Mouse (Mus musculus) effector memory CD4-positive, alpha-beta T cell, adult 5 months (primary cell): ENCODE measurements around the gene Fam162a. TPM values are rescaled to one million over a fixed set of nuclear protein-coding genes. Genes with fewer than 3 reads are reported as not detected.

ENCODE experiments used
- polyA plus RNA-seq: library from polyadenylated mRNA; unstranded; fragments of 100-300 nt; shearing (Covaris generic); gene quantifications from one replicate; pipeline ENCODE4 v1.2.1, GENCODE M21; 2017

Gene Fam162a
- 56.6 TPM for polyA plus RNA-seq

DNA sequence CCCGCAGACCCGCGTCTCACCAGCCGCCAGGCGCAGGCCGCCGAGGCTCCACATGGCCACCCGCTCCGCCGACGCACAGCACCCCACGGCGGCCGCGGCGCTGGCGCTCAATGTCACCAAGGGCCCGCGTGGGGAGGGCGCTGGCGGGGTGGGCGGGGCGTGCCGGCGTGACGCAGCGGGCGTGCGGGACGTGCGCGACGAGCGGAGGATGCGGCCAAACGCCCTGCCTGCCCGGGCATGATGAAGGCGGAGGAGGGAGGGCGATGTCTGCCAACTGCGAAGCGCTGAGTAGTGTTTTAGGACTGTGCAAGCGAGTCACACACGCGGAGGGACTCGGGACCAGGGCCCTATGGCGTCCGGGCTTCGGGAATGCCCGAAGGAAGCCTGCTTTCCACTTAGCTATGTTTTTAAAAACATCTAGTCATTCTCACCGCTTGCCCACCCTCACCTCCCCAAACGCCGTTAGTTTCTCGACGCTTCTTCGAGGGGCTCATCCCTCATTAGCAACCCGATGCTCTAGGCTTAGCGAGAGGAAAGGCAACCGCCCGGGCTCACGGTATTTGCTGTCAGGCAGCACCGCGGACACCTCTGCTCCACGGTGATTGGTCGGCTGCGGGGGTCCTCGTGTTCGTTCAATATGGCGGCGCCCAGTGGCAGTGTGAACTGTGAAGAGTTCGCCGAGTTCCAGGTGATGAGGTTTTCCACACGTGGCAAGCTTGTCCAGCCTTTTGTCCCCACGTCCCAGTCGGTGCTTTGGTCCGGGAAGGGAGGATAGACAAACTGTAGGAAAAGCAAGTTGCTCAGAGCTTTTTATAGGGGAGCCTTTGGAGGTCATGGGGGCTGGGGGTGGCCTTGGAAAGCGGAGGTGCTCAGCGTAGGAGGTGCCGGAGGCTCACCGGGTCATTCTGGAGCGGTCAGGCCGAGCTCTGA is at the start of gene Fam162a, which contains the start of gene Ccdc58:
Fam162a (minus strand) TSS at position 145 of the 930 bp plus-strand sequence.
Ccdc58 (plus strand) TSS at position 236 of the 930 bp plus-strand sequence.

DNA sequence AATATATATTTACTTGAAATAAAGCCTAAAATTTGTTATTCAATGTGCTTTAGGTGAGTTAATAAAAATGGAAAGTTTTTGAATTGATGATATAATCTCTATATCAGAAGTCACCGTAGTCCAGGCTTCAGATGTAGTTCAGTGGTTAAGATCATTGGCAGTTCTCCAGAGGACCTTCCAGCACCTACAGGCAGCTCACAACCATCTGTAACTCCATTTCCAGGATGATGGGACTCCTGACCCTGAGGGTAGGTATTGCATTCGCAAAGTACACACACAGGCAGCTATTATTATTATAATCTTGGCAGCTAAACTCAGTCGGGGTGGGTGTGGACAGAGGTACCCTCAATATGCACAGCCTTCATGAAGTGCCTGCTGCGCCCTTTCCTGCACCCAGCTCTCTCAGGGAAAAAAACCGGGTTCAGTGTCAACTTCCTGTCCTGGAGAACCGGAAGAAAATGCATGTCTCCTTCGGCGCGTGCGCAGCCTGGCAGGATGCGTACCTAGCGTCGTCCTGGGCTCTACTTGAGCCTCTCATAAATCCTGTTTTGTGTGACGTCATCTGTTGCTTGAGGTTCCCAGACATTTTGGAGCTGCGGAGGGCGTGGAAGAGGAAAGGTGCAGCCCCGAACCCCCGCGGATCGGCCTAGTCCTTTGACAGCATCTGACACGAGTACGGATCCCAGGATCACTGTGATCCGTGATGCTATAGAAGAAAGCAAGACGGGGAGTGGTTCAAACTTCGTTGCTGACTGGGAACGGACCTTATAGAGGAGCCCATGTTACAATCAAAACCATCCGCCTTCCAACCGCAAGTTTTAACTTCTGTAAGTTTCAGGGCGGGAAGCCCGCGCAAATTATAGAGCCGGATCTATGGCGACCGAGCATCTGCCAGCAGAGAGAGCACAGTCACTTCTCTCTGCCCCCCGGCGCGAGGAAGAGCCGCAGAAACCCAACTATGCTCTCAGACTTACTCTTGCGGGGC is 30.5 kb downstream of the Fam162a start, which contains the start of gene Wdr5b:
Wdr5b (plus strand) TSS at position 551 of the 985 bp plus-strand sequence.

Other genes starting within 250 kb of the Fam162a start
- 43.6 TPM for gene Parp14, start 200.1 kb downstream of the Fam162a start, polyA plus RNA-seq
- gene Parp9, start 133.1 kb downstream of the Fam162a start, polyA plus RNA-seq, result 37.4 TPM
- gene Dtx3l, start 132.4 kb downstream of the Fam162a start, polyA plus RNA-seq, result 22.8 TPM
- 214 TPM for gene Kpna1, start 92.8 kb downstream of the Fam162a start, polyA plus RNA-seq
- gene Wdr5b, start 30.4 kb downstream of the Fam162a start, polyA plus RNA-seq, result 2.6 TPM
- gene Ccdc58, start 91 bp upstream of the Fam162a start, polyA plus RNA-seq, result 20.7 TPM
- not detected for gene Csta1, start 59.6 kb upstream of the Fam162a start, polyA plus RNA-seq
- not detected for gene Stfa2l1, start 85.2 kb upstream of the Fam162a start, polyA plus RNA-seq
- not detected for gene Gm5483, start 112.6 kb upstream of the Fam162a start, polyA plus RNA-seq
- not detected for gene Gm5416, start 138.8 kb upstream of the Fam162a start, polyA plus RNA-seq
- gene 2010005H15Rik, start 149.9 kb upstream of the Fam162a start, polyA plus RNA-seq, result not detected
- gene Stfa1, start 205.4 kb upstream of the Fam162a start, polyA plus RNA-seq, result not detected